Mouse (Mus musculus) hindbrain, embryonic 14.5 days (tissue): ENCODE results near the gene Ccdc47. TPM values are rescaled to one million over a fixed set of nuclear protein-coding genes. Genes with fewer than 3 reads are reported as not detected.
A peak's percentile ranks its signal among the peaks of the same experiment; 100 is the strongest.
"Not testable (repeated sequence)": the region's sequence is repeated elsewhere in the genome, so short reads cannot be mapped to it uniquely, and the experiment has no call there.

Experiments used
- ATAC-seq: fragments of 200-750 bp; cut with Nextera tagmentation; 2 replicates; pipeline ENCODE4 v1.8.0; 2017; ENCODE audit warnings: moderate number of reproducible peaks, mild to moderate bottlenecking, moderate TSS enrichment, moderate library complexity; ENCODE audit not compliant: low FRiP score
- DNase-seq: peaks from one replicate; pipeline ENCODE4 v3.0.0-alpha.2; 2015; ENCODE audit warnings: low spot score
- H3K27ac ChIP-seq: fragments of 300-500 bp; sonication (generic); 2 replicates; pipeline ENCODE4 v1.5.1; 2014; ENCODE audit warnings: mild to moderate bottlenecking, moderate library complexity
- H3K27me3 ChIP-seq: fragments of 300-500 bp; sonication (generic); 2 replicates; pipeline ENCODE4 v1.6.1; 2014; ENCODE audit warnings: mild to moderate bottlenecking, low read length, mixed read lengths; ENCODE audit not compliant: control insufficient read depth, insufficient read depth
- H3K36me3 ChIP-seq: fragments of 300-500 bp; sonication (generic); replicated peaks from 2 replicates; pipeline ENCODE4 v1.6.1; 2014; ENCODE audit not compliant: control insufficient read depth, insufficient read depth
- H3K4me1 ChIP-seq: fragments of 300-500 bp; sonication (generic); replicated peaks from 2 replicates; pipeline ENCODE4 v1.6.1; 2014; ENCODE audit warnings: antibody characterized with exemption, low read length, mixed read lengths; ENCODE audit not compliant: control insufficient read depth, insufficient read depth
- H3K4me2 ChIP-seq: fragments of 300-500 bp; sonication (generic); replicated peaks from 2 replicates; pipeline ENCODE4 v1.6.1; 2014; ENCODE audit warnings: mild to moderate bottlenecking, moderate library complexity
- H3K4me3 ChIP-seq: fragments of 300-500 bp; sonication (generic); replicated peaks from 2 replicates; pipeline ENCODE4 v1.5.1; 2014; ENCODE audit warnings: mild to moderate bottlenecking, low read length
- H3K9ac ChIP-seq: fragments of 300-500 bp; sonication (generic); 2 replicates; pipeline ENCODE4 v1.6.1; 2014
- H3K9me3 ChIP-seq: fragments of 300-500 bp; sonication (generic); 2 replicates; pipeline ENCODE4 v1.6.1; 2016; ENCODE audit warnings: low read length; ENCODE audit not compliant: control insufficient read depth
- WGBS: fragments of 180-500 bp; shearing (Covaris S2); extraction: QIAGEN DNeasy Blood & Tissue Kit; methylation state at CpG from one replicate; pipeline ENCODE4 v1.1.7; 2014; 5-methylcytosine and 5-hydroxymethylcytosine counted together
- polyA plus RNA-seq: library from polyadenylated mRNA; unstranded; fragments of >200 nt; fragmentation: Nextera tagmentation; extraction: Ambion mirVana; gene quantifications from 2 replicates; pipeline ENCODE4 v1.2.1, GENCODE M21; 2014

The Ccdc47 gene
- polyA plus RNA-seq, 1 experiment from 2014 or later: 76.6 TPM

DNA sequence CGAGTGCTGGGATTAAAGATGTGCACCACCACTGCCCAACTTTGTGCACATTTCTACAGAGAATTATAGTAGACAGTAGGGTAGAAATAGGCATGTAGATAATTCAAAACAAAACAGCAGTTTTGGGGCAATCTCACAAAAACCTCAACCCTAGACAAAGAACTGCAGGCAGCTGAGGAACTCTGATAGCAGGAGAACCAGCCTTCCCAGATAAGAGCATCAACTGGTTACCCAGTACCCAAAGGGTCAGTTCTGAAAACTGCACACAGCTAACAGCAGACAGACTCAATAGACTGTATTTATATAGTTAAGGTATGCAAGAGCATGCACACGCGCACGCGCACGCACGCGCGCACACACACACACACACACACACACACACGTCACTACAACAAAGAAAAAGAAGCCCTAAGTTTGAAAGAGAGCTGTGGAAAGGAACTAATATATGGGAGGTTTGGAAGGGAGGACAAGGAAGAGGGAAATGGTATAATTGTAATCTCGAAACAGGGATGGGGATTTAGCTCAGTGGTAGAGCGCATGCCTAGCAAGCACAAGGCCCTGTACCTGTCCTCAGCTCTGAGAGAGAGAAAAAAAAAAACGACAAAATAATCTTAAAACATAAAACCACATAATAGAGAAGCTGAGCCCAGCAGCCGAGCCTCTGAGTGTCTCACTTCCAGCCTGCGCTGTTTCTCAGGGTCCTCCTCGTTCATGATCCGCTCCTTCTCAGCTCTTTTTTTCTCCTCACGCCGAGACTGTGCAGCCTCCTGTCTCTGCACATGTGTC lies 14.6 kb downstream of the Ccdc47 start:
- H3K36me3 ChIP-seq: peaks cover 93% of the 10 kb centered on the region
- no peaks in the 10 kb centered on the region for H3K9me3 ChIP-seq
- no peak overlapping the region for H3K4me3 ChIP-seq
- ATAC-seq: no peak
- no peak overlapping the region for H3K9ac ChIP-seq
- H3K27me3 ChIP-seq: no peaks in the 10 kb centered on the region
- no peak overlapping the region for H3K4me2 ChIP-seq
- no peaks in the 10 kb centered on the region for H3K4me1 ChIP-seq
- WGBS: 94% methylated on average over 19 of the region's 19 CpGs
- no peak overlapping the region for H3K27ac ChIP-seq
- DNase-seq: no peak

DNA sequence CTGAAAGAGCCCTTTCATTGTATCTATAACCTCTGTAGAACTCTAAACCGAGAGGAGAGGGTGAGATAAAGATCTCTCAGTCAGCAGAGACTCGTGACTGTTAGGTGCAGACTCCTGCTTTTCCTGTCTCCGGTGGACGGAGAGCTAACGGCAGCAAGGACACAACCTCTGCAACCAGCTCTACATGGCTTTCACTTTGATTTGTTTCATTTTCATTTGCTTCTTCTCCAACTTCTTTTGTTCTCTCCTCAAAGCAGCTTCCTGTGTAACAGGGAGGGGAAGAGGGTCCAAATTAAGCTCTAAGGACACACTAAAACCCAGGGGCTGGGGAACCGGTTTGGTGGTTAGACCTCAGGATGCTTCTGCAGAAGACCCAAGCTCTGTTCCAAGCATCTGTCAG lies 15.4 kb downstream of the Ccdc47 start:
- WGBS: 85% methylated on average over 6 of the region's 6 CpGs
- Histone ChIP-seq H3K9me3 (no peaks in the 10 kb centered on the region), H3K9ac (no peak overlapping the region), H3K27me3 (no peaks in the 10 kb centered on the region), H3K36me3 (peaks cover 88% of the 10 kb centered on the region), H3K4me3 (no peak overlapping the region), H3K27ac (no peak overlapping the region), H3K4me1 (no peaks in the 10 kb centered on the region), H3K4me2 (no peak overlapping the region)
- ATAC-seq (no peak), DNase-seq (no peak)

DNA sequence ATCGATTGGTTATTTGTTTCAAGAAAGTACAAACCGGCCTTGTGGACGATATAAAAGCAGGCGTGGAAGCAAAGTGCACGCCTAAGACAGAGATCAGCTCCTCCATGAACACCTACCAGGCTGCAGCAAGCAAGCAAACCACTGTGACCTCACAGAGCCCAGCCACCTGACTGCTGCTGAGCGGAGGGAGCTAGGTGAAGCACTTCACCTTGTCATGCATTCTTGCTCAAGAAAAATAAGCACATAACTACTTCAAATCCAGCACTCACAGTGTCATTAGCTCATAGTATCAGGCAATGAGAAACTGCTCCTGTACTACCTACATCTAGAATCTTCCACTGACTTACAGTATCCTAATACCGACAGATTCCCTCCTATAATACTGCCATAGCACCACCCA lies 16.1 kb downstream of the Ccdc47 start:
- DNase-seq, H3K4me2 ChIP-seq, H3K9ac ChIP-seq, H3K9me3 ChIP-seq, H3K4me1 ChIP-seq, ATAC-seq, H3K27me3 ChIP-seq, H3K27ac ChIP-seq, H3K4me3 ChIP-seq: not testable (repeated sequence)
- peaks cover 81% of the 10 kb centered on the region for H3K36me3 ChIP-seq
- 96% methylated on average over 7 of the region's 7 CpGs for WGBS

DNA sequence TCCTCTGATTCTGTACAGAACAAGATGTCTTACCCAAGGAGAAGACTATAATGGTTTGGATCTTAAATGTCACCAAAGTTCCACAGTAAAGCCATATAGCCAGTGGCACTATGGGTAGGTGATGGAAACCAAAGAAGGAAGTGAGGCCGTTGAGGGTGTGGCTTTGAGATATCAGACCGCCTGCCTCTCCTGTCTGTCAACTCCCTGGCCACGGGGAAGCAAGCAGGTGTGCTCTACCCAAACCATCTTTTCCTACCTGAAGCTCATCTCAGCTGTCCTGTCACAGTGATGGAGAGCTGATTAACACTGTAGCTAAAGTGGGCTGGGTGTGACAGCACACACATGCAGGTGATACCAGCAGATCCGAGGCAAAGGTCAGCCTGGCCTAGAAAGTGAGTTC lies 17.9 kb downstream of the Ccdc47 start:
- Histone ChIP-seq H3K36me3 (peaks cover 64% of the 10 kb centered on the region), H3K27me3 (no peaks in the 10 kb centered on the region), H3K9ac (no peak overlapping the region), H3K4me1 (peaks cover 3% of the 10 kb centered on the region; the same call in 1 of the 2 replicates), H3K9me3 (no peaks in the 10 kb centered on the region), H3K27ac (no peak overlapping the region), H3K4me3 (no peak overlapping the region), H3K4me2 (no peak overlapping the region)
- ATAC-seq: no peak
- no peak for DNase-seq
- WGBS: 87% methylated on average over 4 of the region's 4 CpGs

DNA sequence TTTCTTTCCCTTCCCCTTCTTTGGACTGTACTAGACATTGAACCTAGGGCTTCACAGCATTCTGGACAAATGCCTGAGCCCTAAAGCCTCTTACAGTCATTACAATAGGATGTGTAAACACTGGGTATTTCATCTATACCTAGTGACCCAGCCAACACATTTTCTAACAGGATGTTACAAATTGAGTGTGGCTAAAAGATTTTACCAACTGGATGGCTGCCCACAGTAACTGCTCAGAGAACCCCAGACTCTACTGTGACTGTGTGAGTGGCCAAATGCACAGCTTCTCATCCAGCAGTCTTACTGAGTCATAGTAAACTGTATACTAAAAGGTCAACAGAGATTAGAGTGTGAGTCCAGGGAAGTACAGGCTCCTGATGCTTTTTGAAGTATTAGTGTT lies 20.8 kb downstream of the Ccdc47 start:
- peaks cover 37% of the 10 kb centered on the region for H3K36me3 ChIP-seq
- no peak overlapping the region for H3K4me3 ChIP-seq
- no peak overlapping the region for H3K27ac ChIP-seq
- H3K27me3 ChIP-seq: no peaks in the 10 kb centered on the region
- ATAC-seq (no peak), DNase-seq (no peak)
- peaks cover 10% of the 10 kb centered on the region; the same call in 1 of the 2 replicates for H3K4me1 ChIP-seq
- H3K9ac ChIP-seq: no peak overlapping the region
- no peak overlapping the region for H3K4me2 ChIP-seq
- H3K9me3 ChIP-seq: no peaks in the 10 kb centered on the region

DNA sequence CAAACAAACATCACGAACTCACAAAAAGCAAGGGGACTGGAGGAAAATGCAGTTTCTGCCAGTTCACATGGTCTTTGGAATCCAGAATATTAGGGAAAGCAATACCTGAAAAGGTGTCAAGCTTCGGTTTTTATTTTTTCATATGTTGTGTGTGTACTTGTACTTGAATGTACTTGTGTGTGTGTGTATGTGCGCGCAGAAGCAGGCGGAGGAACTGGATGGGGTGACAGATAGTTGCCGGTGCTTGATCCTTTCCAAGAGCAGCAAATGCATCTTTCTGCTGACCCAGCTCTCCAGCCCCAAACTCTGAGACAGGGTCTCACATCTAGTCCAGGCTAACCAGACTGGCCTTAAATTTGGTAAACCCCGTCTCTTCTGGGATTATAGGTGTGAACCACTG lies 21.3 kb downstream of the Ccdc47 start:
- WGBS: 96% methylated on average over 7 of the region's 7 CpGs
- Histone ChIP-seq H3K9me3 (no peaks in the 10 kb centered on the region), H3K4me1 (peaks cover 10% of the 10 kb centered on the region; the same call in 1 of the 2 replicates), H3K9ac (no peak overlapping the region), H3K27ac (no peak overlapping the region), H3K27me3 (no peaks in the 10 kb centered on the region), H3K36me3 (peaks cover 33% of the 10 kb centered on the region), H3K4me2 (no peak overlapping the region), H3K4me3 (no peak overlapping the region)
- ATAC-seq (no peak), DNase-seq (no peak)

DNA sequence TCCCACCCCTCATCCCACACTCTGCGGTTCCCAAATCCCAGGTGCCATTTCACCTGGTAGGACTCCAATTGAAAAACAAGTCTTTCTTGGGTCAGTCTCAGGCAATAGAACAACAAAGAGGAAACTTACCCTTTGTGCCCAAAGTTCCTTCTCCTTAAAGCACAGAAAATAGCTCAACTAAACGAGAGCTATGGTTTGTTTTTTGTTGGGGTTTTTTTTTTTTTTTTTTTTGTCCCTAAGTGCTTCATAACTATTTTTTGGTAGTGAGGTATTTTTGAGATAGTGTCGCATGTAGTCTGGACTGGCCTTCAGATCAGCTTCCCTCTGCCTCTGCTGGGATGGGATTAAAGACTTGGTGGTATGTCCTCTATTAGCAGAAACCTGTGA lies 22.0 kb downstream of the Ccdc47 start:
- peak overlapping the region; percentile 69 for H3K4me3 ChIP-seq
- H3K4me2 ChIP-seq: peak overlapping the region; percentile 64
- peaks cover 10% of the 10 kb centered on the region; the same call in 1 of the 2 replicates for H3K4me1 ChIP-seq
- peak overlapping the region; percentile 61 for H3K9ac ChIP-seq
- H3K27me3 ChIP-seq: no peaks in the 10 kb centered on the region
- no peaks in the 10 kb centered on the region for H3K9me3 ChIP-seq
- ATAC-seq: no peak
- WGBS: 43% methylated on average over 3 of the region's 3 CpGs
- peaks cover 29% of the 10 kb centered on the region for H3K36me3 ChIP-seq
- H3K27ac ChIP-seq: peak overlapping the region; percentile 85
- DNase-seq: no peak

DNA sequence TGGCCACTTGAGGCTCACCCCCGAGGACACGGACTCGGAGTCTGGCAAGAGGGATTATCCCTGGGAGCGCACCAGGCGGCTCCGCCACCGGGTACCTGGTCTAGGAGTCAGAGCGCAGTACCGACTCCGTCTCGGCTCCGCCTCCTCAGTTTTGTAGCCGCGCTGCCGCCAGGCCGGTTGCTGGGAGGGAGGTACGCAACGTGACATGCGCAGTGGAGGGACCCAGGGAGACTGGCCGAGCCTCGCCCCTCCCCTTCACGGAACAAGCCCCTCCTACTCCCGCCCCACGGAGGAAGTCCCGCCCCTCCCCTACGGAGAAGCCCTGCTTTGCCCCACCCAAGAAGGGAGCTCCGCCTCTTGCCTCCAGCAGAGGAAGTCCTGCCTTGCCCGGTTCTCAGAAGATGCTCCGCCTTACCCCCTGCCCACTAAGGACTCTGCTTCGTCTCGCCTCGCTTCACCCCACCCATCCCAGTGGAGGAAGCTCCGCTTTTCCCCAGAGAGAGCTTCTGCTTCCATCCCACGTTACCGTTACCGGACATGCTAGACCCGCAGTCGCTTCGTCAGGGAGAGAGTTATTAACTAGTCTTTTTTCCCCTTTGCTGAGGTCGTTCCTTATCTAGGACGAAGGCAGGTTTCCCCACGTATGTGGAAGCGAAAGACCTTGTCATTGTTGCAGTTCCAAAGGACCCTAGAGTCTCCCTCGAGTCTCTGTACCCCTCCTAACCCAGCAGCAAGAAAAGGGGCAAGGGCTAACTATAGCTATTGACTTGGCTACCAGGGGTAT lies 22.6 kb downstream of the Ccdc47 start:
- peak overlapping the region; percentile 85 for H3K27ac ChIP-seq
- H3K36me3 ChIP-seq: peaks cover 23% of the 10 kb centered on the region
- DNase-seq (peak; percentile 94), ATAC-seq (peak; percentile 96)
- peak overlapping the region; percentile 69 for H3K4me3 ChIP-seq
- WGBS: under 1% methylated on average over 43 of the region's 44 CpGs
- H3K9me3 ChIP-seq: no peaks in the 10 kb centered on the region
- peak overlapping the region; percentile 71 for H3K9ac ChIP-seq
- peaks cover 10% of the 10 kb centered on the region; the same call in 1 of the 2 replicates for H3K4me1 ChIP-seq
- no peaks in the 10 kb centered on the region for H3K27me3 ChIP-seq
- peak overlapping the region; percentile 71 for H3K4me2 ChIP-seq

DNA sequence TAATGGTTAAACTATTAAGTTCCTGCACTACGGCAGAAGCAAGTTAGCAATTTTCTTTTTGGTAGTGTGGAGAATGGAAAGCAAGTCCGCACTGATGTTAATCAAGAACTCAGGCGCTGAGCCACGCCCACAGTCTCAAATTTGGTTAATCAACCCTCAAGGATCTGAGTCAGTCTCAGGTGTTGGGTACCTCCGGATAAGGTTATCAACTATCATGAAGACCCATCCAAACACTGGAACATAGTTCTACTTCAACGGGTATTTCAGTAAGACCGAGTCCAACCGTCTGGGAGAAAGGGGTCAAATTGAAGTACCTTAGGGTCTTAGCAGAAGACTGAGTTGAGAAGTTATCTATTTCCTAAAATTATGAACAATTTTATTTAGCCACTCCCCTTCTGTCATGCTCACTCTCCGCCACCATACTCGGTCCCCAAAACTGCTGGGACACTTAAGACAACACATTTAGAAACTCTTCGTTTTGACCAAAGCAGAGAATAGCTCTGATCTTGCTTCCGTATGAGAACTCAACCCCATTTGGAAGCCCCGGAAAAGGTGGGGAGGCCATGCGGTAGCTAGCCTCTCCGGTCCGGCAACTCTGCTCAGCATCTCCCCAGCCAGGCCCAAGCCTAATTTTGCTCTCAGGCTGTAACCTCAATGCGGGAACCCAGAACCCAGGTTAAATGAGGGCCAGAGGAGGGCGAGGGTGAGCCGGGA lies 23.3 kb downstream of the Ccdc47 start:
- H3K4me2 ChIP-seq: peak overlapping the region; percentile 71
- H3K9me3 ChIP-seq: no peaks in the 10 kb centered on the region
- ATAC-seq (peak; percentile 71), DNase-seq (no peak)
- peak overlapping the region; percentile 71 for H3K9ac ChIP-seq
- H3K4me3 ChIP-seq: peak overlapping the region; percentile 69
- whole genome bisulfite sequencing: 13% methylated on average over 19 of the region's 19 CpGs
- H3K27me3 ChIP-seq: no peaks in the 10 kb centered on the region
- peaks cover 16% of the 10 kb centered on the region for H3K36me3 ChIP-seq
- peaks cover 10% of the 10 kb centered on the region; the same call in 1 of the 2 replicates for H3K4me1 ChIP-seq
- peak overlapping the region; percentile 85 for H3K27ac ChIP-seq
